Mouse (Mus musculus) olfactory bulb, adult 2 months (tissue): ENCODE results near the gene Zfp961.

Experiments used
- CTCF ChIP-seq: fragments of 200-500 bp; IDR thresholded peaks from 2 replicates; pipeline ENCODE4 v1.5.1; 2012; ENCODE audit warnings: low read depth, mild to moderate bottlenecking, low read length, moderate library complexity; ENCODE audit not compliant: insufficient read depth
- POLR2A ChIP-seq: fragments of 200-500 bp; IDR thresholded peaks from 2 replicates; pipeline ENCODE4 v1.6.1; 2012; ENCODE audit warnings: mild to moderate bottlenecking, low read depth, low read length, moderate library complexity; ENCODE audit not compliant: insufficient read depth

- TF ChIP-seq POLR2A (no peak), CTCF (no peak)
Measured at GRCm38 (mm10) chr8:71984601-71985000, 33.8 kb downstream of the Zfp961 start.
